Mouse (Mus musculus) embryo, embryonic 10 days (tissue): Measurements from ENCODE around the gene Mansc1.
"Not testable (repeated sequence)": the region's sequence is repeated elsewhere in the genome, so short reads cannot be mapped to it uniquely, and the experiment has no call there.

ENCODE experiments used
- DNase-seq: peaks from one replicate; pipeline ENCODE4 v3.0.0-alpha.2; 2015; ENCODE audit warnings: low spot score

The Mansc1 gene

GRCm38 (mm10) chr6:134631947-134632687 is at the start of gene Mansc1:
Mansc1 (minus strand) TSS chr6:134632488.
- peak; percentile 61 for DNase-seq

- not testable (repeated sequence) for DNase-seq
Measured at GRCm38 (mm10) chr6:134679330-134679729, 47.0 kb upstream of the Mansc1 start.

GRCm38 (mm10) chr6:134678037-134678436 is 45.7 kb upstream of the Mansc1 start:
- no peak for DNase-seq

- no peak for DNase-seq
Measured at GRCm38 (mm10) chr6:134677504-134677903, 45.2 kb upstream of the Mansc1 start.

- DNase-seq = not testable (repeated sequence)
Measured at GRCm38 (mm10) chr6:134673712-134674111, 41.4 kb upstream of the Mansc1 start.

- DNase-seq = no peak
Measured at GRCm38 (mm10) chr6:134670881-134671411, 38.7 kb upstream of the Mansc1 start.

- DNase-seq = no peak
Measured at GRCm38 (mm10) chr6:134669179-134669865, 37.0 kb upstream of the Mansc1 start.

- DNase-seq = no peak
Measured at GRCm38 (mm10) chr6:134668519-134668918, 36.2 kb upstream of the Mansc1 start.

- no peak for DNase-seq
Measured at GRCm38 (mm10) chr6:134665817-134666216, 33.5 kb upstream of the Mansc1 start.

GRCm38 (mm10) chr6:134664573-134664972 is 32.3 kb upstream of the Mansc1 start:
- DNase-seq = no peak

GRCm38 (mm10) chr6:134660714-134661406 is 28.6 kb upstream of the Mansc1 start:
- DNase-seq = no peak

GRCm38 (mm10) chr6:134659108-134659958 is 27.0 kb upstream of the Mansc1 start:
- DNase-seq = peak; percentile 71

GRCm38 (mm10) chr6:134656527-134656926 is 24.2 kb upstream of the Mansc1 start:
- DNase-seq = peak; percentile 33

GRCm38 (mm10) chr6:134648356-134648755 is 16.1 kb upstream of the Mansc1 start:
- no peak for DNase-seq

- DNase-seq = peak; percentile 53
Measured at GRCm38 (mm10) chr6:134647621-134648020, 15.3 kb upstream of the Mansc1 start.

- no peak for DNase-seq
Measured at GRCm38 (mm10) chr6:134646835-134647234, 14.5 kb upstream of the Mansc1 start.

GRCm38 (mm10) chr6:134643296-134643695 is 11.0 kb upstream of the Mansc1 start:
- DNase-seq = no peak

- no peak for DNase-seq
Measured at GRCm38 (mm10) chr6:134641738-134642446, 9.6 kb upstream of the Mansc1 start.

- peak; percentile 94 for DNase-seq
Measured at GRCm38 (mm10) chr6:134640485-134641475, 8.5 kb upstream of the Mansc1 start.

- no peak for DNase-seq
Measured at GRCm38 (mm10) chr6:134639900-134640299, 7.6 kb upstream of the Mansc1 start.
